Mouse (Mus musculus) E14TG2a.4 (cell line): ENCODE measurements around the gene Rpl9-ps6.

ENCODE experiments used
- CTCF ChIP-seq: conservative IDR thresholded peaks from 2 replicates; pipeline ENCODE4 v1.5.1; 2014; ENCODE audit warnings: low read length
- NANOG ChIP-seq: IDR thresholded peaks from 2 replicates; pipeline ENCODE4 v1.6.1; 2014; ENCODE audit warnings: borderline replicate concordance, low read length, mixed read lengths

DNA sequence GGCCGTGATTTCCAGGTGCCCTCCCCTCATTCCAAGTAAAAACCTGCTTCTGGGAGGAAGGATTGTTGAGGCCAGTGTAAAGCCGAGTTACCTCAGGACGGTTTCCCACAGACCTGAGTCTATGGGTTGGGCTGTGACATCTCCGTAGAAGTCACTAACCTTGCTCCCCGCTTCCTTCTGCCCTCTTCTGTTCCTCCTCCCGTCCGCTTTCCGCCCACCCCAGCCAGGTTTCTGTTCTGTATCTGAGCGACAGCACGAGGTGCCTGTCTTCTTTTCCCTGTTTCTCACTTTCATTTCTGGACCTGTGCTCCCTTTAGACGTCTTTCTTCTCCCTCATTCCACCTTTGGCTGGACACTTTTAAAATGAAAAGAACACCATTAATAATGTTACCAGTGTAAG is 28.7 kb upstream of the Rpl9-ps6 start:
- no peak for TF ChIP-seq CTCF
- TF ChIP-seq NANOG: no peak
